Mouse (Mus musculus) embryonic fibroblast, embryonic 13.5 days (primary cell): ENCODE data around the gene Ugt1a5.

Experiments used
- CTCF ChIP-seq: IDR thresholded peaks from 2 replicates; pipeline ENCODE4 v1.5.1; 2011; ENCODE audit warnings: mild to moderate bottlenecking, control low read depth, low read length, moderate library complexity, borderline replicate concordance; ENCODE audit not compliant: insufficient read depth
- POLR2A ChIP-seq: IDR thresholded peaks from 2 replicates; pipeline ENCODE4 v1.6.1; 2011; ENCODE audit warnings: low read depth, mild to moderate bottlenecking, control low read depth, low read length, moderate library complexity

DNA sequence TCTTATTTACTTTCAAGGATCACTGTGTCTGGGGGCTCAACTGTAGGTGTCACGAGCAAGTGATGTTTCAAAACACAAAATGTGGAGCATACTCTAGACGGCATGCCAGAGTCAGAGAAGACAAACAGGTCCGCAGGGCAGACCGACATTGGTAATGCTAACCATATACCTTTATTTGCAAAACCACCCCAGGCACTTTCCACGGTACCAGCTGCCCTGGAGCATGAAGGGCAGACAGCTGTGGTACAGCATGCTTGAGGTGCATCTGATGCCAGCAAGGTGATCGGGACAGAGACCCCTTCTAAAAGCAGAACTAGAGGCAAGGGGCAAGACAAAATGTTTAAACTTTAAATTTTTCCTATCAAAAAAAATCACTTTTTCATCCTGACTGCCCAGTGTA lies 97.1 kb downstream of the Ugt1a5 start:
- TF ChIP-seq CTCF (no peak), POLR2A (no peak)
